Mouse (Mus musculus): ENCODE results near the gene Slc9a3r1. TPM values are rescaled to one million over a fixed set of nuclear protein-coding genes. Genes with fewer than 3 reads are reported as not detected.
A peak's percentile ranks its signal among the peaks of the same experiment; 100 is the strongest.

Gene Slc9a3r1
- polyA plus RNA-seq, 1 experiment = 51.5 TPM

- DNase-seq (ENCODE audit: low read depth in 1 of 2, low spot score in 2 of 2) = peak in 1 of 2 experiments; percentile 54
- TF ChIP-seq POLR2A (IDR thresholded peaks at IDR 0.05; ENCODE audit: low read depth, low read length) (peak; percentile 2; the same call in 1 of the 2 replicates), CTCF (IDR thresholded peaks at IDR 0.05; ENCODE audit: extremely low read depth, insufficient read depth, insufficient read length, insufficient replicate concordance) (no peak)
- Histone ChIP-seq H3K27ac (ENCODE audit: insufficient read depth, low read length) (peak overlapping the region; percentile 89), H3K4me3 (ENCODE audit: extremely low read depth, insufficient read depth, insufficient read length) (peak overlapping the region; percentile 21; the same call in 1 of the 2 replicates), H3K36me3 (ENCODE audit: control insufficient read depth, insufficient read depth, low read length) (no peaks in the 10 kb centered on the region), H3K27me3 (ENCODE audit: control insufficient read depth, insufficient read depth, low read length) (no peaks in the 10 kb centered on the region), H3K4me1 (ENCODE audit: control insufficient read depth, insufficient read depth, insufficient read length) (peaks cover 46% of the 10 kb centered on the region)
- 22% methylated on average over 9 of the region's 9 CpGs for WGBS
Measured at GRCm38 (mm10) chr11:115161578-115162204, 1.4 kb upstream of the Slc9a3r1 start.

- H3K4me1 ChIP-seq (ENCODE audit: control insufficient read depth, insufficient read depth, insufficient read length) = peaks cover 43% of the 10 kb centered on the region
- no peaks in the 10 kb centered on the region for H3K36me3 ChIP-seq (ENCODE audit: control insufficient read depth, insufficient read depth, low read length)
- WGBS = 40% methylated on average over 9 of the region's 9 CpGs
- no peaks in the 10 kb centered on the region for H3K27me3 ChIP-seq (ENCODE audit: control insufficient read depth, insufficient read depth, low read length)
- no peak for DNase-seq (ENCODE audit: low read depth in 1 of 2, low spot score in 2 of 2)
- peak overlapping the region; percentile 89 for H3K27ac ChIP-seq (ENCODE audit: insufficient read depth, low read length)
- TF ChIP-seq POLR2A (IDR thresholded peaks at IDR 0.05; ENCODE audit: low read depth, low read length) = no peak
- TF ChIP-seq CTCF (IDR thresholded peaks at IDR 0.05; ENCODE audit: extremely low read depth, insufficient read depth, insufficient read length, insufficient replicate concordance) = no peak
- 0 out of 2 replicates have a peak overlapping the region, but pooled peaks have one; percentile 10 for H3K4me3 ChIP-seq (ENCODE audit: extremely low read depth, insufficient read depth, insufficient read length)
Measured at GRCm38 (mm10) chr11:115162205-115162601, 938 bp upstream of the Slc9a3r1 start.

- Histone ChIP-seq H3K27ac (ENCODE audit: insufficient read depth, low read length) (peak overlapping the region; percentile 89), H3K36me3 (ENCODE audit: control insufficient read depth, insufficient read depth, low read length) (peaks cover 2% of the 10 kb centered on the region), H3K4me1 (ENCODE audit: control insufficient read depth, insufficient read depth, insufficient read length) (peaks cover 32% of the 10 kb centered on the region), H3K27me3 (ENCODE audit: control insufficient read depth, insufficient read depth, low read length) (no peaks in the 10 kb centered on the region), H3K4me3 (ENCODE audit: extremely low read depth, insufficient read depth, insufficient read length) (peak overlapping the region; percentile 97)
- TF ChIP-seq CTCF (IDR thresholded peaks at IDR 0.05; ENCODE audit: extremely low read depth, insufficient read depth, insufficient read length, insufficient replicate concordance) (0 out of 2 replicates have a peak, but pooled peaks have one; percentile 12), POLR2A (IDR thresholded peaks at IDR 0.05; ENCODE audit: low read depth, low read length) (no peak)
- WGBS = under 1% methylated on average over 47 of the region's 47 CpGs
- DNase-seq (ENCODE audit: low read depth in 1 of 2, low spot score in 2 of 2) = peak in 1 of 2 experiments; percentile 57
Measured at GRCm38 (mm10) chr11:115163568-115164150, 518 bp downstream of the Slc9a3r1 start.

- peaks cover 5% of the 10 kb centered on the region for H3K36me3 ChIP-seq (ENCODE audit: control insufficient read depth, insufficient read depth, low read length)
- 0 out of 2 replicates have a peak overlapping the region, but pooled peaks have one; percentile 89 for H3K27ac ChIP-seq (ENCODE audit: insufficient read depth, low read length)
- no peak for DNase-seq (ENCODE audit: low read depth in 1 of 2, low spot score in 2 of 2)
- H3K4me1 ChIP-seq (ENCODE audit: control insufficient read depth, insufficient read depth, insufficient read length) = peaks cover 28% of the 10 kb centered on the region
- H3K27me3 ChIP-seq (ENCODE audit: control insufficient read depth, insufficient read depth, low read length) = no peaks in the 10 kb centered on the region
- peak overlapping the region; percentile 97 for H3K4me3 ChIP-seq (ENCODE audit: extremely low read depth, insufficient read depth, insufficient read length)
- TF ChIP-seq POLR2A (IDR thresholded peaks at IDR 0.05; ENCODE audit: low read depth, low read length) (no peak), CTCF (IDR thresholded peaks at IDR 0.05; ENCODE audit: extremely low read depth, insufficient read depth, insufficient read length, insufficient replicate concordance) (no peak)
- under 1% methylated on average over 14 of the region's 14 CpGs for WGBS
Measured at GRCm38 (mm10) chr11:115164341-115164975, 1.3 kb downstream of the Slc9a3r1 start.

GRCm38 (mm10) chr11:115164976-115165374 lies 1.8 kb downstream of the Slc9a3r1 start:
- H3K4me1 ChIP-seq (ENCODE audit: control insufficient read depth, insufficient read depth, insufficient read length) = peaks cover 23% of the 10 kb centered on the region; the same call in 1 of the 2 replicates
- no peak overlapping the region for H3K27ac ChIP-seq (ENCODE audit: insufficient read depth, low read length)
- WGBS = 13% methylated on average over 9 of the region's 9 CpGs
- DNase-seq (ENCODE audit: low read depth in 1 of 2, low spot score in 2 of 2) = no peak
- H3K36me3 ChIP-seq (ENCODE audit: control insufficient read depth, insufficient read depth, low read length) = peaks cover 5% of the 10 kb centered on the region
- TF ChIP-seq CTCF (IDR thresholded peaks at IDR 0.05; ENCODE audit: extremely low read depth, insufficient read depth, insufficient read length, insufficient replicate concordance) (no peak), POLR2A (IDR thresholded peaks at IDR 0.05; ENCODE audit: low read depth, low read length) (no peak)
- peak overlapping the region; percentile 97 for H3K4me3 ChIP-seq (ENCODE audit: extremely low read depth, insufficient read depth, insufficient read length)
- H3K27me3 ChIP-seq (ENCODE audit: control insufficient read depth, insufficient read depth, low read length) = no peaks in the 10 kb centered on the region

- WGBS = 75% methylated on average over 3 of the region's 3 CpGs
Measured at GRCm38 (mm10) chr11:115166776-115167175, 3.6 kb downstream of the Slc9a3r1 start.

More at GRCm38 (mm10) chr11:115166776-115167175, 3.6 kb downstream of the Slc9a3r1 start:
- no peaks in the 10 kb centered on the region for H3K27me3 ChIP-seq (ENCODE audit: control insufficient read depth, insufficient read depth, low read length)
- H3K36me3 ChIP-seq (ENCODE audit: control insufficient read depth, insufficient read depth, low read length) = peaks cover 9% of the 10 kb centered on the region
- no peak overlapping the region for H3K27ac ChIP-seq (ENCODE audit: insufficient read depth, low read length)
- H3K4me1 ChIP-seq (ENCODE audit: control insufficient read depth, insufficient read depth, insufficient read length) = peaks cover 14% of the 10 kb centered on the region; the same call in 1 of the 2 replicates
- H3K4me3 ChIP-seq (ENCODE audit: extremely low read depth, insufficient read depth, insufficient read length) = no peak overlapping the region
- no peak for TF ChIP-seq CTCF (IDR thresholded peaks at IDR 0.05; ENCODE audit: extremely low read depth, insufficient read depth, insufficient read length, insufficient replicate concordance)
- DNase-seq (ENCODE audit: low read depth in 1 of 2, low spot score in 2 of 2) = no peak

Measured in spleen, adult 2 months (tissue).